Mouse (Mus musculus): ENCODE data around the gene Nedd9. TPM values are rescaled to one million over a fixed set of nuclear protein-coding genes. Genes with fewer than 3 reads are reported as not detected.

Gene Nedd9
- polyA plus RNA-seq, 1 experiment from 2014 or later: 17.2 TPM

GRCm38 (mm10) chr13:41510631-41511419 is 23.7 kb upstream of the Nedd9 start:
- WGBS: 62% methylated on average over 7 of the region's 7 CpGs
- DNase-seq (ENCODE audit: low spot score): no peak
- no peak overlapping the region for H3K27ac ChIP-seq

GRCm38 (mm10) chr13:41505594-41505993 is 18.4 kb upstream of the Nedd9 start:
- Histone ChIP-seq H3K27me3 (ENCODE audit: insufficient read depth, poor library complexity, severe bottlenecking) (no peaks in the 10 kb centered on the region), H3K4me1 (replicated peaks) (peaks cover 5% of the 10 kb centered on the region), H3K4me3 (no peak overlapping the region), H3K27ac (no peak overlapping the region), H3K9me3 (no peaks in the 10 kb centered on the region), H3K36me3 (no peaks in the 10 kb centered on the region)
- no peak for DNase-seq (ENCODE audit: low spot score)
- WGBS: 69% methylated on average over 2 of the region's 2 CpGs

More at GRCm38 (mm10) chr13:41510631-41511419, 23.7 kb upstream of the Nedd9 start:
- no peak overlapping the region for H3K4me3 ChIP-seq
- peaks cover 16% of the 10 kb centered on the region for H3K4me1 ChIP-seq (replicated peaks)
- no peaks in the 10 kb centered on the region for H3K36me3 ChIP-seq
- no peaks in the 10 kb centered on the region for H3K27me3 ChIP-seq (ENCODE audit: insufficient read depth, poor library complexity, severe bottlenecking)
- no peaks in the 10 kb centered on the region for H3K9me3 ChIP-seq

- DNase-seq (ENCODE audit: low spot score): no peak
- Histone ChIP-seq H3K4me1 (replicated peaks) (peaks cover 4% of the 10 kb centered on the region; the same call in 1 of the 2 replicates), H3K36me3 (no peaks in the 10 kb centered on the region), H3K27me3 (ENCODE audit: insufficient read depth, poor library complexity, severe bottlenecking) (no peaks in the 10 kb centered on the region), H3K4me3 (no peak overlapping the region), H3K27ac (no peak overlapping the region), H3K9me3 (no peaks in the 10 kb centered on the region)
- WGBS: 91% methylated on average over 2 of the region's 2 CpGs
Measured at GRCm38 (mm10) chr13:41504997-41505396, 17.8 kb upstream of the Nedd9 start.

- 87% methylated on average over 2 of the region's 2 CpGs for WGBS
- no peak overlapping the region for H3K27ac ChIP-seq
- DNase-seq (ENCODE audit: low spot score): no peak
- H3K4me3 ChIP-seq: no peak overlapping the region
- H3K4me1 ChIP-seq (replicated peaks): peaks cover 4% of the 10 kb centered on the region; the same call in 1 of the 2 replicates
- no peaks in the 10 kb centered on the region for H3K27me3 ChIP-seq (ENCODE audit: insufficient read depth, poor library complexity, severe bottlenecking)
- no peaks in the 10 kb centered on the region for H3K36me3 ChIP-seq
- no peaks in the 10 kb centered on the region for H3K9me3 ChIP-seq
Measured at GRCm38 (mm10) chr13:41504448-41504847, 17.3 kb upstream of the Nedd9 start.

GRCm38 (mm10) chr13:41502917-41503301 is 15.7 kb upstream of the Nedd9 start:
- WGBS: 84% methylated on average over 2 of the region's 2 CpGs
- H3K27me3 ChIP-seq (ENCODE audit: insufficient read depth, poor library complexity, severe bottlenecking): no peaks in the 10 kb centered on the region
- H3K36me3 ChIP-seq: no peaks in the 10 kb centered on the region

GRCm38 (mm10) chr13:41502136-41502916 is 15.2 kb upstream of the Nedd9 start:
- Histone ChIP-seq H3K9me3 (no peaks in the 10 kb centered on the region), H3K36me3 (no peaks in the 10 kb centered on the region), H3K4me3 (no peak overlapping the region), H3K4me1 (replicated peaks) (peaks cover 9% of the 10 kb centered on the region; the same call in 1 of the 2 replicates), H3K27ac (no peak overlapping the region), H3K27me3 (ENCODE audit: insufficient read depth, poor library complexity, severe bottlenecking) (no peaks in the 10 kb centered on the region)
- DNase-seq (ENCODE audit: low spot score): no peak
- 78% methylated on average over 12 of the region's 12 CpGs for WGBS

More at GRCm38 (mm10) chr13:41502917-41503301, 15.7 kb upstream of the Nedd9 start:
- Histone ChIP-seq H3K27ac (no peak overlapping the region), H3K4me1 (replicated peaks) (peaks cover 9% of the 10 kb centered on the region; the same call in 1 of the 2 replicates), H3K9me3 (no peaks in the 10 kb centered on the region), H3K4me3 (no peak overlapping the region)
- DNase-seq (ENCODE audit: low spot score): no peak

- Histone ChIP-seq H3K27me3 (ENCODE audit: insufficient read depth, poor library complexity, severe bottlenecking) (no peaks in the 10 kb centered on the region), H3K4me3 (no peak overlapping the region), H3K27ac (no peak overlapping the region), H3K9me3 (no peaks in the 10 kb centered on the region), H3K36me3 (no peaks in the 10 kb centered on the region), H3K4me1 (replicated peaks) (peaks cover 9% of the 10 kb centered on the region; the same call in 1 of the 2 replicates)
- DNase-seq (ENCODE audit: low spot score): no peak
- WGBS: 83% methylated on average over 3 of the region's 3 CpGs
Measured at GRCm38 (mm10) chr13:41500793-41501192, 13.6 kb upstream of the Nedd9 start.

- H3K4me3 ChIP-seq: no peak overlapping the region
- H3K9me3 ChIP-seq: no peaks in the 10 kb centered on the region
- no peaks in the 10 kb centered on the region for H3K27me3 ChIP-seq (ENCODE audit: insufficient read depth, poor library complexity, severe bottlenecking)
- H3K36me3 ChIP-seq: no peaks in the 10 kb centered on the region
- H3K27ac ChIP-seq: no peak overlapping the region
- 86% methylated on average over 2 of the region's 2 CpGs for WGBS
- H3K4me1 ChIP-seq (replicated peaks): peaks cover 5% of the 10 kb centered on the region; the same call in 1 of the 2 replicates
- DNase-seq (ENCODE audit: low spot score): no peak
Measured at GRCm38 (mm10) chr13:41498611-41499121, 11.5 kb upstream of the Nedd9 start.

- no peak for DNase-seq (ENCODE audit: low spot score)
- H3K36me3 ChIP-seq: no peaks in the 10 kb centered on the region
- no peaks in the 10 kb centered on the region for H3K9me3 ChIP-seq
- 92% methylated on average over 2 of the region's 2 CpGs for WGBS
- H3K4me3 ChIP-seq: no peak overlapping the region
- no peaks in the 10 kb centered on the region; the same call in 1 of the 2 replicates for H3K27me3 ChIP-seq (ENCODE audit: insufficient read depth, poor library complexity, severe bottlenecking)
- no peak overlapping the region for H3K27ac ChIP-seq
- peaks cover 20% of the 10 kb centered on the region for H3K4me1 ChIP-seq (replicated peaks)
Measured at GRCm38 (mm10) chr13:41494681-41495080, 7.5 kb upstream of the Nedd9 start.

- no peak overlapping the region for H3K4me3 ChIP-seq
- H3K9me3 ChIP-seq: no peaks in the 10 kb centered on the region
- 72% methylated on average over 8 of the region's 8 CpGs for WGBS
- H3K27me3 ChIP-seq (ENCODE audit: insufficient read depth, poor library complexity, severe bottlenecking): peaks cover 2% of the 10 kb centered on the region
- peaks cover 16% of the 10 kb centered on the region for H3K4me1 ChIP-seq (replicated peaks)
- H3K27ac ChIP-seq: peak overlapping the region; percentile 23; the same call in 1 of the 2 replicates
- DNase-seq (ENCODE audit: low spot score): no peak
- no peaks in the 10 kb centered on the region for H3K36me3 ChIP-seq
Measured at GRCm38 (mm10) chr13:41491981-41492702, 5.0 kb upstream of the Nedd9 start.

GRCm38 (mm10) chr13:41491522-41491921 is 4.4 kb upstream of the Nedd9 start:
- 84% methylated on average over 7 of the region's 7 CpGs for WGBS
- peaks cover 6% of the 10 kb centered on the region for H3K27me3 ChIP-seq (ENCODE audit: insufficient read depth, poor library complexity, severe bottlenecking)
- DNase-seq (ENCODE audit: low spot score): no peak
- H3K4me1 ChIP-seq (replicated peaks): peaks cover 21% of the 10 kb centered on the region
- H3K36me3 ChIP-seq: no peaks in the 10 kb centered on the region
- no peak overlapping the region for H3K4me3 ChIP-seq
- H3K9me3 ChIP-seq: no peaks in the 10 kb centered on the region
- H3K27ac ChIP-seq: no peak overlapping the region

GRCm38 (mm10) chr13:41490282-41490681 is 3.1 kb upstream of the Nedd9 start:
- Histone ChIP-seq H3K27me3 (ENCODE audit: insufficient read depth, poor library complexity, severe bottlenecking) (peaks cover 8% of the 10 kb centered on the region), H3K4me3 (no peak overlapping the region), H3K27ac (no peak overlapping the region), H3K9me3 (no peaks in the 10 kb centered on the region), H3K36me3 (no peaks in the 10 kb centered on the region), H3K4me1 (replicated peaks) (peaks cover 21% of the 10 kb centered on the region)
- DNase-seq (ENCODE audit: low spot score): no peak
- 86% methylated on average over 8 of the region's 8 CpGs for WGBS

Measured in hindbrain, embryonic 10.5 days (tissue).